Mouse (Mus musculus): ENCODE data around the gene Pfkp. TPM values are rescaled to one million over a fixed set of nuclear protein-coding genes. Genes with fewer than 3 reads are reported as not detected.

The Pfkp gene
- polyA plus RNA-seq, 1 experiment = 0.05 TPM

DNA sequence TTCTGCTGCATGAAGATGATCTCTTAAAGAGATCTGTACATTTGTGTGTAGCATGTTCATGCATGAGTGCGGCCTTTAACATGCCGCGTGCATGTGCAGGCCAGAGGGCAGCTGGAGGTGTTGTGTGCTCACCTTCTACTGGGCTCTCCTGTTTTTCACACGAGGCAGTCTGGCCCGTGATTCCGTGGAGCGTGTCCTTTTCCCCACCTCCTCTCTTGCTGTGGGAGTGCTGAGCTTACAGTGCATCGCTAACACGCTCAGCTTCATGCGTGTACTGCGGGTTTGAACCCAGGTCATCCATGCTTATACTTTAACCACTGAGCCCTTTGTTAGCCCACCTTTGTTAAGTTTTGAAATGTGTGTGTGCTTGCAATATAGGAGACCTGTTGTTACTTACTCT, 92.9 kb downstream of the Pfkp start:
- no peak overlapping the region for H3K4me3 ChIP-seq (replicated peaks)
- no peaks in the 10 kb centered on the region for H3K27me3 ChIP-seq (ENCODE audit: control insufficient read depth)
- TF ChIP-seq TAL1 (IDR thresholded peaks at IDR 0.05; ENCODE audit: low read length) (no peak), GATA1 (IDR thresholded peaks at IDR 0.05; ENCODE audit: low read length) (no peak)
- no peaks in the 10 kb centered on the region for H3K9me3 ChIP-seq (ENCODE audit: control insufficient read depth, low read length)
- peaks cover 95% of the 10 kb centered on the region for H3K36me3 ChIP-seq (ENCODE audit: control insufficient read depth)
- H3K4me1 ChIP-seq (ENCODE audit: control insufficient read depth) = peaks cover 16% of the 10 kb centered on the region

GRCm38 (mm10) chr13:6553708-6554107, 94.9 kb downstream of the Pfkp start:
- TF ChIP-seq TAL1 (IDR thresholded peaks at IDR 0.05; ENCODE audit: low read length) = no peak
- TF ChIP-seq GATA1 (IDR thresholded peaks at IDR 0.05; ENCODE audit: low read length) = no peak
- Histone ChIP-seq H3K4me3 (replicated peaks) (no peak overlapping the region), H3K9me3 (ENCODE audit: control insufficient read depth, low read length) (no peaks in the 10 kb centered on the region), H3K27me3 (ENCODE audit: control insufficient read depth) (no peaks in the 10 kb centered on the region), H3K4me1 (ENCODE audit: control insufficient read depth) (peaks cover 35% of the 10 kb centered on the region), H3K36me3 (ENCODE audit: control insufficient read depth) (peaks cover 88% of the 10 kb centered on the region)

- no peaks in the 10 kb centered on the region for H3K9me3 ChIP-seq (ENCODE audit: control insufficient read depth, low read length)
- no peaks in the 10 kb centered on the region for H3K27me3 ChIP-seq (ENCODE audit: control insufficient read depth)
- no peaks in the 10 kb centered on the region for H3K36me3 ChIP-seq (ENCODE audit: control insufficient read depth)
- TF ChIP-seq GATA1 (IDR thresholded peaks at IDR 0.05; ENCODE audit: low read length) = no peak
- no peak for TF ChIP-seq TAL1 (IDR thresholded peaks at IDR 0.05; ENCODE audit: low read length)
- no peaks in the 10 kb centered on the region for H3K4me1 ChIP-seq (ENCODE audit: control insufficient read depth)
- H3K4me3 ChIP-seq (replicated peaks) = no peak overlapping the region
These were observed 113.2 kb downstream of the Pfkp start for GRCm38 (mm10) chr13:6535287-6535932.

GRCm38 (mm10) chr13:6532683-6533082, 115.9 kb downstream of the Pfkp start:
- H3K4me1 ChIP-seq (ENCODE audit: control insufficient read depth) = no peaks in the 10 kb centered on the region
- H3K4me3 ChIP-seq (replicated peaks) = no peak overlapping the region
- no peaks in the 10 kb centered on the region for H3K9me3 ChIP-seq (ENCODE audit: control insufficient read depth, low read length)
- no peaks in the 10 kb centered on the region for H3K36me3 ChIP-seq (ENCODE audit: control insufficient read depth)
- no peak for TF ChIP-seq GATA1 (IDR thresholded peaks at IDR 0.05; ENCODE audit: low read length)
- TF ChIP-seq TAL1 (IDR thresholded peaks at IDR 0.05; ENCODE audit: low read length) = no peak
- H3K27me3 ChIP-seq (ENCODE audit: control insufficient read depth) = no peaks in the 10 kb centered on the region

Other genes with a start within 250 kb of the Pfkp start
- 3.0 and 3.5 TPM in 2 replicates for gene Pitrm1, start 100.6 kb downstream of the Pfkp start, polyA plus RNA-seq (2012)

Data from erythroblast, embryonic 14.5 days (primary cell).